In the genomic region with DNA sequence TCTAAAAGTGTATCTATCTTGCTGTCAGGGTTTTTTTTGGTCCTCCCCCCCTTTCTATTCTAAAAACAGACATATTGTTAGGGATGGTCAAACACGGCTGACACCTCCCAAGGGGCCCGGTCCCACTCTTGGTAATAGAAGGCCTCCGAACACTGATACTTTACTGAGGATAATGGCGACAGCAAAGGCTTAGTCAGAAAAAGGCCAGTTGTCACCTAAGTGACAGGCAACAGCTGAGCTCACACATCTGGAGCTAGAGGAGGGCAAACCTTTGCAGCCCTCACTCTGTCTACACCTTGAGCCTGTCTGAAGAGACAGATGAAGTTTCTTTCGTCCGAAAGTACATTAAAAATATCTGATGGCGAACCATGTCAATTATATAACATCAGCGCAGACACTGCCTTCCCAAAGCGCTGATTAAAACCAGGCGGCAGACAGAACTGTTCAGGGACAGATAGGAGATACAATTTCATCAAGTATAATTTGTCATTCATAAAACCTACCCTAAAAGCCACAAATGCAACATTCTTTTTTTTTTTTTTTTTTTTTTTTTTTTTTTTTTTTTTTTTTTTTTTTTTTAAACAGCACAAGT, we compare ENCODE assay signal across 8 mouse cellular contexts. TPM values are rescaled to one million over a fixed set of nuclear protein-coding genes. Genes with fewer than 3 reads are reported as not detected.
DNase-seq lines count a peak whose midpoint lies in the region; ATAC-seq and TF ChIP-seq lines count a peak whose summit lies in the region.

No protein-coding gene starts in this region.

- peak; percentile 49 for DNase-seq in kidney, postnatal 0 days (ENCODE audit: low spot score)
- no peak for DNase-seq in kidney, adult 9 months
- peak; percentile 37 for DNase-seq in embryonic facial prominence, embryonic 10.5 days (ENCODE audit: low spot score)
- peak; percentile 88 for DNase-seq in midbrain, embryonic 11.5 days (ENCODE audit: low spot score, missing footprints)
- no peak for DNase-seq in retina, embryonic 14.5 days (ENCODE audit: low spot score)
- DNase-seq in ovary, adult 18-20 months (ENCODE audit: low spot score), result no peak
- no peak for DNase-seq in adrenal gland, postnatal 4 days (ENCODE audit: low spot score in 2 of 2)

- no peak for ATAC-seq in kidney, postnatal 0 days (replicated peaks; ENCODE audit: low FRiP score, low read depth)
- ATAC-seq in hindbrain, embryonic 13.5 days (ENCODE audit: low FRiP score), result no peak
- no peak for ATAC-seq in midbrain, embryonic 11.5 days (ENCODE audit: low FRiP score)

- H3K9me3 ChIP-seq in kidney, postnatal 0 days (replicated peaks; ENCODE audit: low read length), result no peaks in the 10 kb centered on the region
- H3K9me3 ChIP-seq in embryonic facial prominence, embryonic 10.5 days, result no peaks in the 10 kb centered on the region
- H3K9me3 ChIP-seq in hindbrain, embryonic 13.5 days, result no peaks in the 10 kb centered on the region
- H3K9me3 ChIP-seq in midbrain, embryonic 11.5 days (ENCODE audit: control insufficient read depth, low read length), result no peaks in the 10 kb centered on the region

- peaks cover 12% of the 10 kb centered on the region; the same call in 1 of the 2 replicates for H3K4me1 ChIP-seq in kidney, postnatal 0 days (replicated peaks; ENCODE audit: insufficient read depth, low read length)
- peaks cover 66% of the 10 kb centered on the region for H3K4me1 ChIP-seq in embryonic facial prominence, embryonic 10.5 days
- peaks cover 45% of the 10 kb centered on the region for H3K4me1 ChIP-seq in hindbrain, embryonic 13.5 days (replicated peaks)
- peaks cover 4% of the 10 kb centered on the region; the same call in 1 of the 2 replicates for H3K4me1 ChIP-seq in midbrain, embryonic 11.5 days (ENCODE audit: control insufficient read depth, insufficient read depth, low read length)

- peak overlapping the region; percentile 90 for H3K4me2 ChIP-seq in kidney, postnatal 0 days (ENCODE audit: low read length)
- peak overlapping the region; percentile 90 for H3K4me2 ChIP-seq in hindbrain, embryonic 13.5 days
- H3K4me2 ChIP-seq in midbrain, embryonic 11.5 days, result peak overlapping the region; percentile 98; the same call in 1 of the 2 replicates

- 10% methylated on average over 10 of the region's 10 CpGs for WGBS in kidney, postnatal 0 days
- WGBS in embryonic facial prominence, embryonic 10.5 days, result 15% methylated on average over 10 of the region's 10 CpGs
- WGBS in hindbrain, embryonic 13.5 days, result 19% methylated on average over 10 of the region's 10 CpGs
- WGBS in midbrain, embryonic 11.5 days, result 35% methylated on average over 10 of the region's 10 CpGs

- peak overlapping the region; percentile 38 for H3K9ac ChIP-seq in kidney, postnatal 0 days (ENCODE audit: low read depth, low read length)
- peak overlapping the region; percentile 89 for H3K9ac ChIP-seq in hindbrain, embryonic 13.5 days
- no peak overlapping the region for H3K9ac ChIP-seq in midbrain, embryonic 11.5 days (ENCODE audit: low read length)

- H3K4me3 ChIP-seq in kidney, postnatal 0 days (replicated peaks; ENCODE audit: low read depth, low read length), result peak overlapping the region; percentile 87
- H3K4me3 ChIP-seq in embryonic facial prominence, embryonic 10.5 days, result peak overlapping the region; percentile 84
- H3K4me3 ChIP-seq in hindbrain, embryonic 13.5 days, result peak overlapping the region; percentile 81
- H3K4me3 ChIP-seq in midbrain, embryonic 11.5 days (ENCODE audit: low read depth, low read length), result no peak overlapping the region

- H3K36me3 ChIP-seq in kidney, postnatal 0 days (ENCODE audit: insufficient read depth, low read length), result no peaks in the 10 kb centered on the region
- H3K36me3 ChIP-seq in embryonic facial prominence, embryonic 10.5 days (replicated peaks), result no peaks in the 10 kb centered on the region
- H3K36me3 ChIP-seq in hindbrain, embryonic 13.5 days, result no peaks in the 10 kb centered on the region
- no peaks in the 10 kb centered on the region for H3K36me3 ChIP-seq in midbrain, embryonic 11.5 days (ENCODE audit: control insufficient read depth, insufficient read depth, low read length)

- H3K27me3 ChIP-seq in kidney, postnatal 0 days (ENCODE audit: insufficient read depth, low read length), result no peaks in the 10 kb centered on the region
- peaks cover 11% of the 10 kb centered on the region for H3K27me3 ChIP-seq in embryonic facial prominence, embryonic 10.5 days (replicated peaks; ENCODE audit: low read depth, poor library complexity, severe bottlenecking)
- 0 out of 2 replicates have a peak, but pooled peaks cover 2% of the 10 kb centered on the region for H3K27me3 ChIP-seq in hindbrain, embryonic 13.5 days
- no peaks in the 10 kb centered on the region for H3K27me3 ChIP-seq in midbrain, embryonic 11.5 days (ENCODE audit: control insufficient read depth, insufficient read depth, low read length)

- peak overlapping the region; percentile 44; the same call in 1 of the 2 replicates for H3K27ac ChIP-seq in kidney, postnatal 0 days
- peak overlapping the region; percentile 95; the same call in 1 of the 2 replicates for H3K27ac ChIP-seq in embryonic facial prominence, embryonic 10.5 days (replicated peaks)
- peak overlapping the region; percentile 93 for H3K27ac ChIP-seq in hindbrain, embryonic 13.5 days
- no peak overlapping the region for H3K27ac ChIP-seq in midbrain, embryonic 11.5 days (ENCODE audit: low read depth, low read length)

- no peak for TF ChIP-seq CTCF in kidney, postnatal 0 days (IDR thresholded peaks at IDR 0.05; ENCODE audit: low read depth)

RNA-seq across cellular contexts. Expression of gene Prickle1, which starts 1.3 kb away (rescaled TPM):
- 19.8 and 20.7 TPM in 2 replicates for polyA plus RNA-seq in kidney, postnatal 0 days (2015; fragmentation: Nextera tagmentation; extraction: Ambion mirVana)
- polyA plus RNA-seq in embryonic facial prominence, embryonic 10.5 days (2016; fragmentation: Nextera tagmentation; extraction: Ambion mirVana), result 17.2 and 20.4 TPM in 2 replicates
- 14.9 and 15.9 TPM in 2 replicates for polyA plus RNA-seq in hindbrain, embryonic 13.5 days (2015; fragmentation: Nextera tagmentation; extraction: Ambion mirVana)
- 16.1 and 16.8 TPM in 2 replicates for polyA plus RNA-seq in midbrain, embryonic 11.5 days (2014; fragmentation: Nextera tagmentation; extraction: Ambion mirVana)
- total RNA-seq in adrenal gland, postnatal 4 days (2021), result 10 to 100 TPM; 30.2 to 30.4 TPM

Comparison
In these comparisons a context has a peak if more than half of its experiments do, and no peak if none do; other contexts are left out.
1. DNase-seq: peak in kidney, postnatal 0 days (single experiment), embryonic facial prominence, embryonic 10.5 days (single experiment) and midbrain, embryonic 11.5 days (single experiment); none in kidney, adult 9 months (single experiment), retina, embryonic 14.5 days (single experiment), ovary, adult 18-20 months (single experiment) and adrenal gland, postnatal 4 days (0 of 2).
2. Peak in every context shown above with its lines, with median percentiles within 50 percentile points of each other: H3K4me2 ChIP-seq.